Mouse (Mus musculus) cerebellum, adult 11 months (tissue): ENCODE measurements around the gene Mta3.

Experiments used
- DNase-seq: peaks from one replicate; pipeline ENCODE4 v3.0.0; 2022

Gene Mta3

GRCm38 (mm10) chr17:83767064-83767463 lies 61.1 kb downstream of the Mta3 start:
- no peak for DNase-seq

- DNase-seq = no peak
Observed at GRCm38 (mm10) chr17:83768309-83768708, 62.3 kb downstream of the Mta3 start.

GRCm38 (mm10) chr17:83770371-83770770 lies 64.4 kb downstream of the Mta3 start:
- DNase-seq = no peak

GRCm38 (mm10) chr17:83770931-83771330 lies 65.0 kb downstream of the Mta3 start:
- DNase-seq = no peak

- DNase-seq = no peak
Observed at GRCm38 (mm10) chr17:83772110-83772509, 66.1 kb downstream of the Mta3 start.

GRCm38 (mm10) chr17:83772711-83773110 lies 66.7 kb downstream of the Mta3 start:
- DNase-seq = no peak

GRCm38 (mm10) chr17:83776965-83777364 lies 71.0 kb downstream of the Mta3 start:
- no peak for DNase-seq

GRCm38 (mm10) chr17:83777462-83778051 lies 71.6 kb downstream of the Mta3 start:
- no peak for DNase-seq

- no peak for DNase-seq
Observed at GRCm38 (mm10) chr17:83780228-83780627, 74.3 kb downstream of the Mta3 start.

GRCm38 (mm10) chr17:83782740-83783139 lies 76.8 kb downstream of the Mta3 start:
- no peak for DNase-seq

GRCm38 (mm10) chr17:83786418-83786817 lies 80.5 kb downstream of the Mta3 start:
- DNase-seq = no peak

- DNase-seq = no peak
Observed at GRCm38 (mm10) chr17:83790158-83790557, 84.2 kb downstream of the Mta3 start.

- DNase-seq = no peak
Observed at GRCm38 (mm10) chr17:83792388-83792787, 86.4 kb downstream of the Mta3 start.

- no peak for DNase-seq
Observed at GRCm38 (mm10) chr17:83795121-83795520, 89.2 kb downstream of the Mta3 start.

- no peak for DNase-seq
Observed at GRCm38 (mm10) chr17:83799506-83800050, 93.6 kb downstream of the Mta3 start.

GRCm38 (mm10) chr17:83803987-83804386 lies 98.0 kb downstream of the Mta3 start:
- DNase-seq = no peak

- no peak for DNase-seq
Observed at GRCm38 (mm10) chr17:83805078-83805477, 99.1 kb downstream of the Mta3 start.

GRCm38 (mm10) chr17:83807345-83807744 lies 101.4 kb downstream of the Mta3 start:
- DNase-seq = no peak

GRCm38 (mm10) chr17:83807778-83808398 lies 101.9 kb downstream of the Mta3 start:
- peak; percentile 60 for DNase-seq

GRCm38 (mm10) chr17:83808476-83809098 lies 102.6 kb downstream of the Mta3 start:
- DNase-seq = no peak

- DNase-seq = no peak
Observed at GRCm38 (mm10) chr17:83809197-83809829, 103.3 kb downstream of the Mta3 start.

GRCm38 (mm10) chr17:83810285-83810684 lies 104.3 kb downstream of the Mta3 start:
- DNase-seq = no peak

- peak; percentile 77 for DNase-seq
Observed at GRCm38 (mm10) chr17:83812200-83812944, 106.4 kb downstream of the Mta3 start.
